Mouse (Mus musculus): ENCODE measurements around the gene Corin. TPM values are rescaled to one million over a fixed set of nuclear protein-coding genes. Genes with fewer than 3 reads are reported as not detected.

Gene Corin
- polyA plus RNA-seq, 2 experiments from 2014 or later: 0.09 TPM; not detected in 1

- no peak for ATAC-seq
These were observed 63.1 kb downstream of the Corin start for GRCm38 (mm10) chr5:72441181-72441580.

DNA sequence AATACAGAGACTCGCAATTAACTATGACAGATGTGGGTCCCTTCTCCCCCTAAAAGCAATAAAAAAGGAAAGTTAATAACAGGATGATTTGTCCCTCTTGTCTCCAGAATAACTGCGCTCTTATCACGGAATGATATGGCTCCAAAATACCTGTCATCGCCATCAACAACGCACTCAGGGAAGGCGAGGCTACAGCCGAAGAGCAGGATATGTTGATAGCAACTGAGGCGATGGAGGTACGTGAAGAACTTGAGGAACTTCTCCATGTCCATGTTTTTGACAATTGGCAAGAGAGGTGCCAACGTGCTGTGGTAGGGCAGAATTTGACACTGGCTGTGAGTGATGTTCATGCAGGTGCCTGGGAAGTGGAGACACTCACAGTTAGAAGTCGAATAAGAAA lies 69.2 kb downstream of the Corin start:
- ATAC-seq: no peak

DNA sequence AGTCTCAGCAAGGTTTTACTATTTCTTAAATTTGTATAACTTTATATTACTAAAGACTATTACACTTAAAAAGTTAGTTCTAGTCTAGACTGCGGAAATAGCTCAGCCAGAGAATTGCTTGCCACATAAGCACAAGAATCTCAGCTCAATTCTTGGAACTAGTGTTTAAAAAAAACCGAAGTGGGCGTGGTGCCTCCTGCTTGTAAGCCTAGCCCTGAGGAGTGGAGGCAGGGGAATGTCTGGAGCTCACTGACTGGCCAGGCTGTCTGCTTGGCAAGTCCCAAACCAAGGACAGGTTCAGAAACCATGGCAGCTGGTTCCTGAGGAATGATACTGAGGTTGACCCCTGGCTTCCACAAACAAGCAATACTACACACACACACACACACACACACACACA lies 72.4 kb downstream of the Corin start:
- ATAC-seq: no peak

DNA sequence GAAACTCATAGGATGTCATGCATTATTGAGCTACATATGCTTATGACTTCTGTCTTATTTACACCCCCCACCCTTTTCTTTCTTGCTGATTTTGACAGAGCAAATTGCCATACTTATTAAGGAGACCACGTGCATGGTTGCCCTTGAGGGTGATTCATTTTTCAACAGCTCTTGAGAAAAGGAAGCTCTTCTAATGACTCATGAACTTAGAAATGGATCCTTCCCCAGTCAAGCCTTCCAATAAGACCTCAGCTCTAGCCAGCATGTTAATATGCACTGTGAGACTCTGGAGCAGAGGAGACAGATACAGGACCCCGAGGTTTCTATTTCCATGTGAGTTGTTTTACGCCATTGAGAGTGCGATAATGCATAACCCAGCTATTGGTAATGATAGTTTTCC lies 76.7 kb downstream of the Corin start:
- ATAC-seq: no peak

- ATAC-seq: no peak
These were observed 78.8 kb downstream of the Corin start for GRCm38 (mm10) chr5:72425342-72426010.

DNA sequence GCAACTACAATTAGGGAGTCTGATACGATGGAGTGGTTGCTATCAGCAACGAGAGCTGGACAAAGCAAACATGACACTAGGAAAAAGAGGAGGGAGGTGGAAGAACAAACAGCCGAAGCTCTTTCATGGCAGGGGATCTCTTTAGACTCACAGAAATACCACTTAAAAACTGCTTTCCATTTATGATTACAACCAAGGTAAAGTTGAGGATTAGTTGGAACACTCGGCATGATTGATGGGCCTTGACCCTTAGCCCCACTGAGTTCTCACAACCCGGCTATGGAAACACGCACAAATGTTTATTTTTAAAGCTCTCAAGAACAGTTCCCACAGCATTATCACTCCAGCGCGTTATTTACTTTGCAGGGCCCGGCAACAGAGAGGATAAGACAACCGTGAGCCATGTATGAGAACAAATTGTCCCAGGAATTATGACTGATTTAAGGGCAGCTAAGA lies 92.4 kb downstream of the Corin start:
- no peak for ATAC-seq

DNA sequence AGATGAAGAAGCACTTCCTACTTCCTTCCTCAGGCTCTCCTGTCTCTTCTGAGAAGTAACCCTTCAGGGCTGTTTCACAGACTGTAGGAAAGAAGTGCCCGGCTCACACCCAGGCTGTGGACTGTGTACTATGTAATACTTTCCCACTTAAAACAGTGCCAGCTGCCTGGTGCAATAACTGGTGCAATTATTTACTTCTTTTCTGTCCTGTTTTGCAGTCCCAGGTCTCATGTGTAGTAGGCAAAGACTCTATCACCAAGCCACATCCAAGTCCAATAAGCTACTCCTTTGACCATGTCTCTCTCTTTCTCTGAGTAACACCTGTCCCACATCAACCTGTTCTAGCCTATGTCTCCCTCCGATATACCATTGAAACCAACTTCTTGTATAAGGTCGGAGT lies 93.4 kb downstream of the Corin start:
- no peak for ATAC-seq

DNA sequence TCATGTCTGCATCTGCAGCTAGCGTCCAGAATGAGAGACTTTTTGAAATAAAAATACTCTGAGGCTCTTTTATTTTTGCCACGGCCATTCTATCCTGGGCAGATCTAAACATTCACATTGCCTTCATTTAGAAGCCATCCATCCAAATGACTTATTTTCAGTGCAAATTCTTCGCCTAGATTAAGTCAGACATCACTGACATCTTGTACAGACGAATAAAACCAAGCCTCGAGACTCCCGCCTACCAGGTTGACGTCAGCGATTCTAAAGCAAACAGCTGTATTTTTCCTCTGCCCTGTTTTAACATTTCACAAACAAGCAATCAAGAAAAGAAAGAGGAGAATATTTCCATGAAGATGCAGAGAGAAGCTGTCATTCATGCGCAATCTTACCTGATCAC lies 100.9 kb downstream of the Corin start:
- no peak for ATAC-seq

- ATAC-seq: no peak
These were observed 101.4 kb downstream of the Corin start for GRCm38 (mm10) chr5:72402913-72403312.

- no peak for ATAC-seq
These were observed 102.5 kb downstream of the Corin start for GRCm38 (mm10) chr5:72401778-72402177.

DNA sequence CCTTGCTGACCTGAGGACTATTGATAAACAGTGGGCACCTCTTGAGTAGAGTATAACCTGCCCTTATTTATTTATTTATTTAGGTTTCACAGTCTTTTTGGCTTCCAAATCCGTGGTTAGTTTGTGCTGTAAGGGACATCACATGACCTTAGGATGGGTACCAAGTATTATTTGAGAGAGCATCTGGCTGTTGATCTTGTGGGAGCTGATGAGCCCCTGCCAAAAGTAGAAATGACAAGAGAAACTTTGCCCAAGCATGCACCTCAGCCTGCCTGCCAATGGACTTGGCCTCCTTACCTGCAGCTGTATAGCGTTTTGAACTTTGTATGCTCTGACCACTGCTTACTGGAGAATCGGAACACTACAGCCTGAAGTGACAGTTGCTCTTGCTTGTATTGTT lies 103.0 kb downstream of the Corin start:
- no peak for ATAC-seq

GRCm38 (mm10) chr5:72382148-72382547 lies 122.1 kb downstream of the Corin start:
- ATAC-seq: no peak

DNA sequence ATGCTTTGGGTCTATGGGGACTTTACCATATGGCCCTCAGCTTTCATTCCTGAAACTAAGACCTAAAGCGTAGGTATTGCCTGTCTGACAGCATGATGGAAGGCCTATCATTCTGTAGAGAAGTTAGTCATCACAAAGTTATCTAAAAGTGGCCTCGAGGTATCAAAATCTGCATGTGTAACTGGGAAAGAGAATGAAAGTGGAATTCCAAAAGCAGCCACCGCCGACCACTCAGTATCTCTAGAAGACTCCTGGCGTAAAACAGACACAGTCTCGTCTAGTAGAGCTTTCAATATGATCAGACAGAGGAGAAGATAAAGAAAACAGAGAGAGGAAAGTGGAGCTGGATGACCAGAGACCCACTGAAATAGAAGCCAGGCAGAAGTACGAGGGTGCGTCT lies 123.7 kb downstream of the Corin start:
- ATAC-seq: no peak

DNA sequence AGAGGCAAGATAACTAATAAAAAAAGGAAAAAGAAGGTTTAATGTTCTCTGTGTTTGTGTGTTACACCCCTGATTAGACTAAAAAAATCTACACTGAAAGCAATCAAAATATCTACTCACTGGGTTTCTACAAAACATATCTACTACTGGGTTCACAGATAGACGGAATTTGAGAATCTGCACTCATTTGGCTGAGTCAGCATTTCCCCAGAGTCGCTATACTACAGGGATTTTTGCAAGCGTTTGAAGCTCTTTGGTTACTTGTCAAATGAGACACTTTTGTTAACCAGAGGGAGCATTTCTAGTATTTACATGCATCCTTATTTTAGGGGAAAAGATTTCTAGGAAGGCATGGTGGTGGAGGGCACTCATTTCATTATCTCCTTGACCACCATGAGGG lies 136.3 kb downstream of the Corin start:
- no peak for ATAC-seq

DNA sequence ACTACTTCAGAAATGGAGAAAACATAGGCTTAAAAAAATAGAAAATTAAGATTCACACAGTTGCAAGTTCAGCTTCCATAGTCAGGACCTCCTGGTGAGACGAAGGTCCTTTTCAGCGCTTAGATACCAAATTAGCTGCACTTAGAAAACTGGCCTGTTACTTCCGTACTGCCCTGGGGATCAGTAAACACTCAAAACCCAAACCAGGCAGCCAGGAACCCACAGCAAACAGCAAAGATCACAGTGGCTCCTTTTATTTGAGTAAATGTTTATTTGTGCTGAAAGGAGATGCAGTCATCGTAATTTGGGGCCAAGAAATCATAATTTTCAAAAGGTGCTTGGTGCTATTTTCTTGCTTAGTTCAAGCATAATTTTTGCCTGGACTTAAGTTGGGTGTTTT lies 138.5 kb downstream of the Corin start:
- ATAC-seq: no peak

DNA sequence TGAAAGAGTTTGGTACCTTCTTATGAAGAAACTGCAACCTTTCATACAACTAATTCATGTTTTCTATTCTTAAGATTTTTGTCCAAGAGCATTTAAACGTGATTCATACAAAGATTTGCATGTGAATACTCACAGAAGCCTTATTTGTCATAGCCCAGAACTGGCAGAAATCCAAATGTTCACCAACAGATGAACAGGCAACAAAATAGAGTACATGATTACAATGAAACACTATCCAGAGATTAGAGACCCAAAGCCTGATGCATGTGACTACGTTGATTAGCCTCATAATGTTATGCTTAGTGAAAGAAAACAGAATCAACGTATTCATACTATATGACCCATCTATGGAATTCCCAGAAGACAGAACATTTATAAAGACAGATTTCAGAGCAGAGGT lies 140.4 kb downstream of the Corin start:
- ATAC-seq: no peak

- no peak for ATAC-seq
These were observed 150.5 kb downstream of the Corin start for GRCm38 (mm10) chr5:72353746-72354145.

- peak; percentile 98 for ATAC-seq
These were observed 154.1 kb downstream of the Corin start for GRCm38 (mm10) chr5:72350081-72350758.

- no peak for ATAC-seq
These were observed 155.7 kb downstream of the Corin start for GRCm38 (mm10) chr5:72348591-72348990.

DNA sequence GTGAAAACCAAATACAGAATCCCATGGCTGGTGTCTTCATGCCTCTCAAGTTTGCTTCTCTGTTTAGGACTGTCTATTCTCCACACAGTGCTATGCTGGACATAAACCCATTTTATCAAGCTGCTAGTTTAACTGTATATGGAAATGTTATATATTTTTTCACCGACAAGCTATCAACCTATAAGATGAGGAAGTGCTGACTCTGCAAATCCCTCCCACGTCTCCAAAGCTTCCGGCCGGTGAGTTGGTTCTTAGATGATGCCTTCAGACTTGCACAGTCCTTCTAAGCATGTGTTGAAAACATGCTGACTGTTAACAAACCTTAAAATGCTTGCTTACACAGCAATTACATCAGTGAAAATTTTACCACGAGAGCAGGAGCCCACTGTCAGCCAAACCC lies 168.4 kb downstream of the Corin start:
- no peak for ATAC-seq

DNA sequence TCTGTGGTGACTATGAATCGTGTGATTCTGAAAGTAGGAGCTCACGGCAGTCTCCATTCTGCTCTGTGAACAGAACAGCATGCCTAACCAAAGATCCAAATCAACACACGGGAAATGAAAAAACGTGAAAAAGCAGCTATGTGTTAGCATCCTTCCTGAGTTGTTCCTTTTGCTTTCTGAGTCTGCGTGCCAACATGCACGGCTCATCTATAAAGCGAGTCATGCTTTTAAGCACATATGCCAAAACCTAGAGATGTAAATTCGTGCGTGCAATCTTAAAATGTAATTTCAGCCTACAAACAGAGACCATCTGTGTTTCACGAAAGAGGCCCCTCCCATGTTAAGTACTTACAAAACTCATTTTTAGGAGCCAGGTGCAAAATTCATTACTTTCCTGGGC lies 171.4 kb downstream of the Corin start:
- ATAC-seq: no peak

DNA sequence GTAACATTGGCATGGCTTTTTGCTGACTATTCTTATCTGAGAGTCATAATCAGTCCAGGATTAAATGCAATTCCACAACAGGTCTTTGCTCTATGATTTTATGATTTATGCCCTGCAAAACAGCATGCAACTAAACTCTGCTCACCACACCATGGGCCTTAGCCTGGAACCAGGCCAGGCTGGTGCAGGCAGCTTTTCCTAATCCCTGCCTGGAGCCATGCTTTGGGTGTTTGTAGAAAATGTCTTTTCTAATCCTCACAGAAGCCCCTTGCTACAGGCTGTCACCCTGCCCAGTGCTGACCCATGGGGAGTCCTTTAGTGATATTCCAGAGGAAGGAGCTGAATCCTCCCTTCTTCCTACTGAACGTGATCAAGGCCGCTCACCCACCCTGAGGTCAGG lies 173.1 kb downstream of the Corin start:
- ATAC-seq: no peak

DNA sequence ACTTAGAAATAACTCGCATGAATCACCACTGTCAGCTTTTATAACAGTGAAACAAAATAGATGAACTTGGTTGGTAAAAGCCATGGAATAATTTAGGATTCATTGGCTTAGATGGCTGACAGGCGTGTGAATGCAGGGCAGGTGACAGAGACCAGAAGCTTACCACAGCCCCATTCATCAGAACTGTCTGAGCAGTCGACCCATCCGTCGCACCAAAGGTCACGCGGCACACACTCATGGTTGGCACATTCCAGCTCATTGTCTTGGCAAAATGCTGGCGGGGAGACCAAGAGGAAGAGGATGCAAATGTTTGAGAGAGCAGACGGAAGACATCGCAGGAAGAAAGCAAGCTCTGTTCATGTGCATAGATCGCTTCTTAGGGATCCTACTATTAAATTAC lies 173.6 kb downstream of the Corin start:
- ATAC-seq: no peak

GRCm38 (mm10) chr5:72329453-72329852 lies 174.8 kb downstream of the Corin start:
- ATAC-seq: no peak

GRCm38 (mm10) chr5:72315282-72315681 lies 189.0 kb downstream of the Corin start:
- no peak for ATAC-seq

Measured in CD4-positive, CD25-positive, alpha-beta regulatory T cell, adult 4 months (primary cell).